Mouse (Mus musculus) midbrain, embryonic 10.5 days (tissue): Measurements from ENCODE around the gene Phip. TPM values are rescaled to one million over a fixed set of nuclear protein-coding genes. Genes with fewer than 3 reads are reported as not detected.

Experiments used
- DNase-seq: peaks from one replicate; pipeline ENCODE4 v3.0.0-alpha.2; 2017; ENCODE audit warnings: low spot score
- H3K27ac ChIP-seq: fragments of 300-500 bp; sonication (generic); replicated peaks from 2 replicates; pipeline ENCODE4 v1.5.1; 2016; ENCODE audit warnings: mild to moderate bottlenecking
- H3K27me3 ChIP-seq: fragments of 300-500 bp; sonication (generic); 2 replicates; pipeline ENCODE4 v1.6.1; 2016; ENCODE audit warnings: low read depth, mild to moderate bottlenecking; ENCODE audit not compliant: poor library complexity, severe bottlenecking
- H3K36me3 ChIP-seq: fragments of 300-500 bp; sonication (generic); 2 replicates; pipeline ENCODE4 v1.6.1; 2016; ENCODE audit warnings: mild to moderate bottlenecking, moderate library complexity
- H3K4me1 ChIP-seq: fragments of 300-500 bp; sonication (generic); 2 replicates; pipeline ENCODE4 v1.6.1; 2016
- H3K4me3 ChIP-seq: fragments of 300-500 bp; sonication (generic); 2 replicates; pipeline ENCODE4 v1.5.1; 2016; ENCODE audit warnings: mild to moderate bottlenecking, moderate library complexity
- H3K9me3 ChIP-seq: fragments of 300-500 bp; sonication (generic); replicated peaks from 2 replicates; pipeline ENCODE4 v1.6.1; 2016; ENCODE audit warnings: mild to moderate bottlenecking
- WGBS: fragments of 180-500 bp; shearing (Covaris S2); methylation state at CpG from one replicate; pipeline ENCODE4 v1.1.7; 2016; 5-methylcytosine and 5-hydroxymethylcytosine counted together
- polyA plus RNA-seq: library from polyadenylated mRNA; unstranded; fragments of >200 nt; fragmentation: Nextera tagmentation; extraction: Ambion mirVana; gene quantifications from 2 replicates; pipeline ENCODE4 v1.2.1, GENCODE M21; 2016

Gene Phip
- polyA plus RNA-seq, 1 experiment from 2014 or later, result 116 TPM

GRCm38 (mm10) chr9:82861316-82861715 is 114.0 kb downstream of the Phip start:
- H3K4me1 ChIP-seq, result 0 out of 2 replicates have a peak, but pooled peaks cover 4% of the 10 kb centered on the region
- no peak overlapping the region for H3K27ac ChIP-seq
- peaks cover 11% of the 10 kb centered on the region for H3K36me3 ChIP-seq
- DNase-seq, result no peak
- no peak overlapping the region for H3K4me3 ChIP-seq
- H3K27me3 ChIP-seq, result no peaks in the 10 kb centered on the region
- H3K9me3 ChIP-seq, result no peaks in the 10 kb centered on the region
- 86% methylated on average over 4 of the region's 4 CpGs for WGBS

- no peaks in the 10 kb centered on the region for H3K27me3 ChIP-seq
- H3K4me1 ChIP-seq, result 0 out of 2 replicates have a peak, but pooled peaks cover 4% of the 10 kb centered on the region
- no peaks in the 10 kb centered on the region for H3K9me3 ChIP-seq
- DNase-seq, result no peak
- no peak overlapping the region for H3K4me3 ChIP-seq
- peaks cover 6% of the 10 kb centered on the region for H3K36me3 ChIP-seq
- H3K27ac ChIP-seq, result no peak overlapping the region
- WGBS, result 93% methylated on average over 2 of the region's 2 CpGs
Observed at GRCm38 (mm10) chr9:82860805-82861204, 114.5 kb downstream of the Phip start.

DNA sequence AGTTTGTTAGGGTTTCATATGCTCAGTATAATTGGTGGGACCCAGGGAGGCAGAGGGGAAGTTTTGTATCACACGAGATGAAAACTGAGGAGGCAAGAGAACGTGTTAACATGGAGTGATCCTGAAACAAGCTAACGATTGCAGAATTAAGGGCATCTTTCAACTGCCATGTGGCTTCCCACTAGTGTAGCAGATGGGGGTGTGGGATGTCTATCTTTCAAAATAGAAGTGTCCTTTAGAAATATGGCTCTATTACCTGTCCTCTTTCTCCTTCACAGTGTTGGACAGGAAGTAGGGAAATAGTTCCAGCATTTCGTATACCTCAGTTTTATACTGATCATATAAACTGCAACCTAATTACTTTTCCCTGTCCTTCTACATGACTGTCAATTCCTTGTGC is 119.1 kb downstream of the Phip start:
- Histone ChIP-seq H3K36me3 (no peaks in the 10 kb centered on the region), H3K27ac (no peak overlapping the region), H3K4me1 (no peaks in the 10 kb centered on the region), H3K9me3 (no peaks in the 10 kb centered on the region), H3K27me3 (no peaks in the 10 kb centered on the region), H3K4me3 (no peak overlapping the region)
- no peak for DNase-seq
- 90% methylated on average over 4 of the region's 4 CpGs for WGBS

- Histone ChIP-seq H3K27me3 (no peaks in the 10 kb centered on the region), H3K27ac (no peak overlapping the region), H3K4me3 (no peak overlapping the region), H3K4me1 (no peaks in the 10 kb centered on the region), H3K9me3 (no peaks in the 10 kb centered on the region), H3K36me3 (no peaks in the 10 kb centered on the region)
- 53% methylated on average over 3 of the region's 3 CpGs for WGBS
- DNase-seq, result no peak
Observed at GRCm38 (mm10) chr9:82854973-82855614, 120.2 kb downstream of the Phip start.

GRCm38 (mm10) chr9:82854040-82854439 is 121.3 kb downstream of the Phip start:
- 61% methylated on average over 2 of the region's 2 CpGs for WGBS
- H3K27ac ChIP-seq, result no peak overlapping the region
- no peak for DNase-seq

GRCm38 (mm10) chr9:82842671-82843070 is 132.6 kb downstream of the Phip start:
- no peaks in the 10 kb centered on the region for H3K9me3 ChIP-seq
- H3K27ac ChIP-seq, result no peak overlapping the region
- no peak overlapping the region for H3K4me3 ChIP-seq
- 92% methylated on average over 4 of the region's 4 CpGs for WGBS
- peaks cover 57% of the 10 kb centered on the region for H3K36me3 ChIP-seq
- H3K4me1 ChIP-seq, result no peaks in the 10 kb centered on the region
- H3K27me3 ChIP-seq, result no peaks in the 10 kb centered on the region
- DNase-seq, result no peak

More at GRCm38 (mm10) chr9:82854040-82854439, 121.3 kb downstream of the Phip start:
- H3K4me1 ChIP-seq, result no peaks in the 10 kb centered on the region
- no peaks in the 10 kb centered on the region for H3K9me3 ChIP-seq
- H3K36me3 ChIP-seq, result no peaks in the 10 kb centered on the region
- H3K4me3 ChIP-seq, result no peak overlapping the region
- H3K27me3 ChIP-seq, result no peaks in the 10 kb centered on the region

DNA sequence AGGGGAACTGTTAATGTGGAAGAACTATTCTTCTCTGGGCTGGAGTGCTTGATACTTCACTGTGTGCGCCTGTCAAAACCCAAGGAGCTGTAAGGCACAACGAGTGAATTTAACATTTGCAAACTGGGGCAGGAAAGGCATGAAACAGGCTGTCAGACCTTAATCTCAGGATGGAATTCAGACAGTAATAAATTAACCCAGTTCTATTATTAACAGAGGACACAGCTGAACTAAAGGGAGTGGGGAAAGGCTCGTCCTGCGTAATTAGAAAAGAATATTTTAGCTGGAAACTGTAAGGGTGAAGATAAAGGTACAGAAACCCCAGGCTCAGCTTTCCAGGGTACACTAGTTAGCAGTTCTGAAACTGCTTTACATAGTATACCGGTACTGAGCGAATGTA is 139.4 kb downstream of the Phip start:
- Histone ChIP-seq H3K9me3 (no peaks in the 10 kb centered on the region), H3K27ac (no peak overlapping the region), H3K4me3 (no peak overlapping the region), H3K4me1 (peaks cover 11% of the 10 kb centered on the region), H3K36me3 (peaks cover 40% of the 10 kb centered on the region), H3K27me3 (no peaks in the 10 kb centered on the region)
- WGBS, result 89% methylated on average over 6 of the region's 6 CpGs
- no peak for DNase-seq

DNA sequence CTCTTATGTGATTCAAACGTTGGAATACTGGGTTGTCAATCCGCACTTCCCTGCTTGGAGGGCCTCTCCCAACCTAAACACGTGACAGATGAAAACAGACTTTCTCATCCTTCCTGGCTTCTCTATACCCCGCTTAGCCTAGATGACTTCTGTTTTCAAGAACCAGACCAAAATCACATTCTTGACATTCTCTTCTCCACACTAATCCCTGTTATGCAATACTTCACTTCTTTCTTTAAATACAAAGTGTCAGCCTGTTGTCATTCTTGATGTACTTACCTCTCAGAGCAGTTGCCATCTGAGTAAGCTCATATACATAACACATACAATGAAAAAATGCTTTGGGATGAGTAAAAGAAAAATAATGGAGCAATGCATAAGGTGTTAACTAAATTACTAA is 143.4 kb downstream of the Phip start:
- H3K4me1 ChIP-seq, result peaks cover 26% of the 10 kb centered on the region
- no peak for DNase-seq
- 49% methylated on average over 4 of the region's 4 CpGs for WGBS
- H3K9me3 ChIP-seq, result no peaks in the 10 kb centered on the region
- H3K27ac ChIP-seq, result no peak overlapping the region
- H3K4me3 ChIP-seq, result no peak overlapping the region
- H3K27me3 ChIP-seq, result no peaks in the 10 kb centered on the region
- H3K36me3 ChIP-seq, result peaks cover 17% of the 10 kb centered on the region

DNA sequence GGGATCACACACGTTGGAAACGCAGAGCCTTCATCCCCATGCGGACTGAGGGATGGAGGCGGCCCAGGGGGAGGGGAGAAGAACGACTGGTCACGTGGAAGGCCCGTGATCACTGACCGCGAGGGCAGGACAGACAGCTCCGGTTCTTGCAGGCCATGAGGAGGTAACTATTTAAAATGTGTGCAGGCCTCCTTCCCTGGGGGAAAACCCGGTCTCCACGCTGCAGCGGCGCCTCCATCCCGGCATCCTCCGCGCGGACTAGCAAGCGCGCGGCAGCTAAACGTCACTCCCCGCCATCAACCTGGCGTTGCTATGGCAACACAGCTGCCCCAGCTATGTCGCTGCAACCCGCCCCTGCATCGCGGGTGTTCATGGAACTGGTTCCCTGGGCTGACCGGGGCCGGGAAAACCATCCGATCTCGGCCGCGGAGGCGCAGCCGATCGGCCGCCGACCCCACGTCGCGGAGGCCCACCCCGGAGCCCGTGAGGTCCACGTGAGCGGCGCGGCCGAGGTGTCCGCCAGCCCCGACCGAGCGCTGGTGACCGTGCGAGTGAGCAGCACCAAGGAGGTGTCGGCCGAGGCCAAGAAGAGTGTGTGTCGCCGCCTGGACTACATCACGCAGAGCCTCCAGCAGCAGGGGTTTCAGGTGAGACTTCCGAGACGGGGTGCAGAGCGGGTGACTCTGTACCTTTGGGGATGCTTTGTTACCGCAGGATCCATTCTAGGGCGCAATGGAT is 145.5 kb downstream of the Phip start:
- Histone ChIP-seq H3K4me3 (peak overlapping the region; percentile 76), H3K9me3 (no peaks in the 10 kb centered on the region), H3K36me3 (peaks cover 16% of the 10 kb centered on the region), H3K27me3 (no peaks in the 10 kb centered on the region), H3K4me1 (peaks cover 26% of the 10 kb centered on the region), H3K27ac (peak overlapping the region; percentile 95)
- peak; percentile 93 for DNase-seq
- WGBS, result under 1% methylated on average over 65 of the region's 65 CpGs

DNA sequence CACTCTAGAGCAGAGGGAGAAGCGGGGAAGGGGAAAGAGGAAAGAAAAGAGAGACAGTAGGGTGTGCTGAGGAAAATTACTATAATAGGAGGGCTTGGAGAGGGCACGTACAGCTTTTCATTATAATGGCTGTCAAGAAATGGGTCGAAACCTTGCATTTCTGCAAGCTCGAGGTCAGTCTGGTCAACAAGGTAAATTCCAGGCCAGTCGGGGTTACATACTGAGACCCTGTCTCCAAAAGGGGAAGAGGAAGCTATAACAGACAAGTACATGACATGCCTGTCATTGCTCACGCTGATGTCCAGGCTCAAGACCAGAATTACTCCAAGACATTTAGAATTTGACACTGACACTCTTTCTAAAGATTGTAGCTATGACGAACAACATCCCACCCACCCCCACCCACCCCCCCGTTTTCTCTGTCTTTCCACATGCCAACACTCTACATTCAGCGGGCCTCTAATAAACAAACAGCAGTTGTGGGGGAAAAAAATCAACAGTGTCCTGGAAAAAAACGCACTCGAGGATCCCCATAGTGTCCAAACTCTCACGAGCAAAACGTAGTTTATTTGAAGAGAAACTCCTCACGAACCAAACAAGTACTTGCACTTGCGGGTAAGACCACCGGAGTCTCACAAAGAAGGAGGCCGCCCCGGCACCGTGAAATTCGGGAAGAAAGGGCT is 146.2 kb downstream of the Phip start, which contains the start of gene Irak1bp1:
Gene Irak1bp1, plus strand, starts transcription at position 534 of the 683 bp plus-strand sequence.
- Histone ChIP-seq H3K4me1 (peaks cover 26% of the 10 kb centered on the region), H3K36me3 (peaks cover 16% of the 10 kb centered on the region), H3K27me3 (no peaks in the 10 kb centered on the region), H3K27ac (peak within 1 kb of the TSS; percentile 95), H3K4me3 (peak within 1 kb of the TSS; percentile 76), H3K9me3 (no peaks in the 10 kb centered on the region)
- DNase-seq, result no peak
- WGBS, result 16% methylated on average over 20 of the region's 20 CpGs

DNA sequence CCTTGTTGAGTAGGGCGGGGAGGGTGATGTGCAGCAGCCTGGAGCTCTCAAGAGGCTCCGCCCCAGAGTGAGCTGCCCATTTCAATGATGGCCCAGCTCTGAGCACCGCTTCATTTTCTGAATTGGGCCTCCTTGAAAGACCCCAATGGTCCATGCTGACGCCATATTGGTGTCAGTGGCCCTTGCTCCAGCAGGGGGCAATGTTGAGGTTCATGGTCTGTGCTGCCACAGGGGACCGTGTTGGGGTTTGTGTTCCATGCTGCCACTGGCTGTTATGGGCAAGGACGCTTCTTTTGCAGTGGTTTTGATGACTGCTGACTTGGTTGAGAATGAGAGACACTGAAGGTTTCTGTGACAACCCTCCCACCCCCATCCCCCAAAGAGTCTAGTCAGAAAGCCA is 148.9 kb downstream of the Phip start:
- Histone ChIP-seq H3K4me3 (no peak overlapping the region), H3K9me3 (no peaks in the 10 kb centered on the region), H3K36me3 (peaks cover 5% of the 10 kb centered on the region; the same call in 1 of the 2 replicates), H3K27me3 (no peaks in the 10 kb centered on the region), H3K27ac (no peak overlapping the region), H3K4me1 (peaks cover 21% of the 10 kb centered on the region)
- WGBS, result 97% methylated on average over 6 of the region's 6 CpGs
- no peak for DNase-seq
